Mouse (Mus musculus): ENCODE data around the gene Caly. TPM values are rescaled to one million over a fixed set of nuclear protein-coding genes. Genes with fewer than 3 reads are reported as not detected.

Gene Caly
- 0.39 TPM in 1 of 2 replicates, not detected in the other for polyA plus RNA-seq (2015; fragmentation: Nextera tagmentation; extraction: Ambion mirVana)

DNA sequence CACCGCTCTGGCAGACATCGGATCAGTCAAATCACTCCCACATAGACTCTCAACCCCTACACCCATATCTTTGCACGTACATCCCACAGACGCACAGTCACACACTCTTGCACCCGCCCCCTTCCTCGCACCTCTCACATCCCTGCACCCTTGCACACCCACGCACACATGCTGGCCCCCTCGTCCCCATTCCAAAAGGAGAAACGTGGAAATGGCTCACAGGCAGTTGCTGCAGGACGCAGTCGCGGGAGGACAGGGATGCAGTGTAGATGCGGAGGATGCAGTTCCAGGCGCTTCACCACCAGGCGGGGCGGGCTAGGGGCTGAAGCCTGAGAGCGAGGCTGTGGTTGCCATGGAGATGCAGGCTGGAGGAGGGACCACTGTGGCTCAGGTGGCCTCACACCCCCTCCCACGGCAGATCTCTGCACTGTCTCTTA lies at the start of gene Caly:
Gene Caly, minus strand, starts transcription at position 307 of the 437 bp plus-strand sequence.

DNA sequence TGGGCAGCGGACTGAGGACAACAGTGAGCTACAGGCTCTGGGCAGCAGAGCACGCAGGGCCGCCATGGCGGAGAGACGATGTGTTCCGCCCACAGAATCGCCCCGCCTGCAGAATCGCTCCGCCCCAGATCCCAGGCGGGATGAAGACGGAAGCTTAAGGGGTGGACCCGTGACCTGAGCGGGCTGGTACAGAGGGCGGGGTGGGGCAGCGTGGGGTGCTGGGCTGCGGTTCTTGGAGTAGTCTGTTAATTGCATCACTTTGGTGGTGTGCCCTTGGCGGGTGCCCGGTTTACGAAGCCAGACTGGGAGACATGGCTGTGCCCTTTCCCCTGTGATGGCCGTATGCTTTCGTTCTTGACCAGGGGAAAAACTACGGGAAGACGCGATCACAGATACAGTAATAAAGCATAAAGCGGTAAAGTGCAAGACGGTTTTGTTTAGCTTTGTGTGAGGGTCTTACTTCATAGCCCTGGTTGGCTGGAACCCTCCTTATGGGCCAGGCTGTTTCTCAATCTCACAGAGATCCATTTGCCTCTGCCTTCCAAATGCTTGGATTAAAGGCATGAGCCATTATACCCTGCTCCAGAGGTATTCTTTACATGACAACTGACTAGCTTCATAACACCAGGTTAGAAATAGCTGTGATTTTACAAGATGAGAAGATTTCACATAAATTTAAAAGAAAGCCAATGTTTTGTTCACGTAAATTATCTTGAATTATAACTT lies 34.1 kb upstream of the Caly start, which contains the start of gene Echs1:
Gene Echs1, minus strand, starts transcription at position 148 of the 726 bp plus-strand sequence.

GRCm38 (mm10) chr7:140115583-140116328 lies 33.4 kb upstream of the Caly start, which contains the start of gene Paox:
TSS of gene Paox (plus strand) at chr7:140115799.

DNA sequence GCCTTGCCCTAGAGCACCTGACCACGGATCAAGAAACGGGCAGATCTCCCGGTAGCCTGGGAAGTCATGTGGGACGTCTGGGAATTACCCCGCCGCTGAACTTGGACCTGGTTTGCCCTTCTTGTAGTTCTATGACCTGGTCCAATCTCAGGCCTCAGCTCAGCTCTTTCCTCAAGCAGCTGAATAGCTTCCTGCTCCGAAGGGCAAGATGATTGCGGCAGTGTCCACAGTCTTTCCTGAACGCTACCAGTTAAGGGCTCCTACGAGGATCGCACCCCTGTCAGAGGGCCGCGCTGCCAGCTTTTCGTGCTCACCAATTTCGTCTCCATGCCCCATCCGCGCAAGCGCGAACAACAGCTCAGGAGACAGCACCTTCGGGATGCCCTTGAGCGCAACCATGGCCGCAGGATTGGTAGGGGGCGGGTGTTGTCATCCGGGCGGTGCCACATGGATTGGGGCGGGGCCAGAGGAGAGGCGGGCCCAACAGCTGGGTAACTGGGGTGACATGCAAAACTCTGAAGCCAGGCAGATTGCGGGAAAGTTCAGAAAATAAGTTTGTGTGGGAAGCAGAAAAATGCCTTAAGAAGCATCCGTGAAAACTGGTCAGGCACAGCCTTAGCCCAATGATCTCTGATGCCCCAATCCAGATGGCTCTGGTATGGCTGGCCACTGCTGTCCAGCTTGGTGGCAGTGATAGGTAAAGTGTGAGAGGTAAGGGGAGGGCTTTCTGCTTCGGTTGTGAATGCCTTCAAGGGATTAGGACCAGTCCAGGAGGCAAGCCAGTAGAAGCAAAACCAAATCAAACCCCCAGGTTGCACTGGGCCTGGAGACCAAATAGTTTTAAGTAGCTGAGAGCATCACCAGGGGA lies 19.9 kb upstream of the Caly start, which contains the start of gene Fuom:
Gene Fuom, minus strand, starts transcription at position 449 of the 868 bp plus-strand sequence.

GRCm38 (mm10) chr7:140092924-140093528 lies 10.7 kb upstream of the Caly start, which contains the start of gene Prap1:
TSS of gene Prap1 (plus strand) at chr7:140093395.

GRCm38 (mm10) chr7:140048361-140049114 lies 33.8 kb downstream of the Caly start, which contains the start of gene Msx3:
TSS of gene Msx3 (minus strand) at chr7:140049089.

DNA sequence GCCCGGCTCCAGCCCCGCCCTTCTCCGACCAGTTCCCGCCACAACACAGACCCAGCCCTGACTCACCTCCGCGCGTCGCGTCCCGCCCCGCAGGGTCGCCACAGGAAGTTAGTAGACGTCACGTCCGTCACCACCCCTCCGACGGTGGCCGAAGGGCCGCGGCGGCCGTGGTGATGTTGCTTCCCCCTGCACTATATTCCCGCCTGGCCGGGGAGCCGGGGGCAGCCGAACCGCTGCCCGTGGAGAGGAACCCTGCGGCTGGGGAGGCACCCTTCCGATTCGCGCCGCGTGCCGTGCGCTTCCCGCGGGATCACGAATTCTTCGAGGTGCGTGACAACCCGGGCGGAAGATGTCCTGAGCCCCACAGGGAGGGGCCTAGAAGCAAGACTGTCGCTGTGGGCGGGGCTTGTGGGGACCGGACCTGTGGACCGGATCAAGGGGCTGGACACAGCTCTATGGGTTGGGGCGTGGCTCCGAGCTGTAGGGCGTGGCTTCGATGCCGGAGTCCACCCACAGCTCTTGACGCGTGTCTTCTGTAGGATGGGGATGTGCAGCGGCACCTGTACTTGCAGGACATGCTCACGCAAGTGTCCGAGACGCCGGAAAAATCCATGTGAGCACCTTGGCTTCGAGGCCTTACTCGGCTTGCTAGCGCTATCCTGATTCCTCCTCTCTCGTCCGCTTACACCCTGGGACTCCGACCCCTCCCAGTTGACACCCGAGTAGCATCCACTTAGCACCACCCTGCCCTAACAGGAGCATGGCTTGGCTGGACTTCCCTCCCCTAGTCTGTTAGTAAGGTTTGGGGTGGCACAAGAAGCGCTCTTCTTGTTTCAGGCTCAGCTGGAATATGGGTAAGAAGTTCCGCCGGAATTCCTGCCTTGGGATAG lies 45.8 kb downstream of the Caly start, which contains the start of the genes Zfp511 and Tubgcp2:
Gene Zfp511, plus strand, starts transcription at position 111 of the 890 bp plus-strand sequence.
Gene Tubgcp2, minus strand, starts transcription at position 389 of the 890 bp plus-strand sequence.

Other genes starting within 250 kb of the Caly start
- 3.3 and 4.6 TPM in 2 replicates for gene Adgra1, start 248.4 kb downstream of the Caly start, polyA plus RNA-seq (2015; fragmentation: Nextera tagmentation; extraction: Ambion mirVana)
- gene Kndc1, start 187.9 kb downstream of the Caly start, polyA plus RNA-seq (2015; fragmentation: Nextera tagmentation; extraction: Ambion mirVana), result 0.06 and 0.12 TPM in 2 replicates
- gene Utf1, start 138.8 kb downstream of the Caly start, polyA plus RNA-seq (2015; fragmentation: Nextera tagmentation; extraction: Ambion mirVana), result not detected in 2 replicates
- 0.39 and 0.99 TPM in 2 replicates for gene 6430531B16Rik, start 103.8 kb downstream of the Caly start, polyA plus RNA-seq (2015; fragmentation: Nextera tagmentation; extraction: Ambion mirVana)
- gene Adam8, start 90.0 kb downstream of the Caly start, polyA plus RNA-seq (2015; fragmentation: Nextera tagmentation; extraction: Ambion mirVana), result 5.3 and 22.1 TPM in 2 replicates
- gene Zfp511, start 46.2 kb downstream of the Caly start, polyA plus RNA-seq (2015; fragmentation: Nextera tagmentation; extraction: Ambion mirVana), result 23.7 and 25.7 TPM in 2 replicates
- gene Tubgcp2, start 45.9 kb downstream of the Caly start, polyA plus RNA-seq (2015; fragmentation: Nextera tagmentation; extraction: Ambion mirVana), result 24.9 and 27.2 TPM in 2 replicates
- not detected in 2 replicates for gene Msx3, start 33.5 kb downstream of the Caly start, polyA plus RNA-seq (2015; fragmentation: Nextera tagmentation; extraction: Ambion mirVana)
- gene Prap1, start 10.8 kb upstream of the Caly start, polyA plus RNA-seq (2015; fragmentation: Nextera tagmentation; extraction: Ambion mirVana), result 4.4 and 5.8 TPM in 2 replicates
- gene Fuom, start 19.9 kb upstream of the Caly start, polyA plus RNA-seq (2015; fragmentation: Nextera tagmentation; extraction: Ambion mirVana), result 53.1 and 55.7 TPM in 2 replicates
- 21.5 and 21.8 TPM in 2 replicates for gene Paox, start 33.3 kb upstream of the Caly start, polyA plus RNA-seq (2015; fragmentation: Nextera tagmentation; extraction: Ambion mirVana)
- gene Echs1, start 33.9 kb upstream of the Caly start, polyA plus RNA-seq (2015; fragmentation: Nextera tagmentation; extraction: Ambion mirVana), result 108 and 113 TPM in 2 replicates
- 25.5 and 27.2 TPM in 2 replicates for gene Mtg1, start 55.0 kb upstream of the Caly start, polyA plus RNA-seq (2015; fragmentation: Nextera tagmentation; extraction: Ambion mirVana)
- 1.3 and 1.9 TPM in 2 replicates for gene Sprn, start 72.3 kb upstream of the Caly start, polyA plus RNA-seq (2015; fragmentation: Nextera tagmentation; extraction: Ambion mirVana)
- not detected in 2 replicates for gene Olfr522, start 82.2 kb upstream of the Caly start, polyA plus RNA-seq (2015; fragmentation: Nextera tagmentation; extraction: Ambion mirVana)
- gene Olfr523, start 90.7 kb upstream of the Caly start, polyA plus RNA-seq (2015; fragmentation: Nextera tagmentation; extraction: Ambion mirVana), result not detected in 2 replicates
- not detected in 2 replicates for gene Olfr524, start 123.4 kb upstream of the Caly start, polyA plus RNA-seq (2015; fragmentation: Nextera tagmentation; extraction: Ambion mirVana)
- gene Cd163l1, start 135.7 kb upstream of the Caly start, polyA plus RNA-seq (2015; fragmentation: Nextera tagmentation; extraction: Ambion mirVana), result not detected in 2 replicates
- gene 5830411N06Rik, start 164.7 kb upstream of the Caly start, polyA plus RNA-seq (2015; fragmentation: Nextera tagmentation; extraction: Ambion mirVana), result not detected in 2 replicates
- not detected in 2 replicates for gene Olfr525, start 238.3 kb upstream of the Caly start, polyA plus RNA-seq (2015; fragmentation: Nextera tagmentation; extraction: Ambion mirVana)